Mouse (Mus musculus) midbrain, embryonic 10.5 days (tissue): ENCODE results near the gene Olfr1233. TPM values are rescaled to one million over a fixed set of nuclear protein-coding genes. Genes with fewer than 3 reads are reported as not detected.

Experiments
- DNase-seq: peaks from one replicate; pipeline ENCODE4 v3.0.0-alpha.2; 2017; ENCODE audit warnings: low spot score
- H3K27ac ChIP-seq: fragments of 300-500 bp; sonication (generic); replicated peaks from 2 replicates; pipeline ENCODE4 v1.5.1; 2016; ENCODE audit warnings: mild to moderate bottlenecking
- H3K27me3 ChIP-seq: fragments of 300-500 bp; sonication (generic); 2 replicates; pipeline ENCODE4 v1.6.1; 2016; ENCODE audit warnings: low read depth, mild to moderate bottlenecking; ENCODE audit not compliant: poor library complexity, severe bottlenecking
- H3K36me3 ChIP-seq: fragments of 300-500 bp; sonication (generic); 2 replicates; pipeline ENCODE4 v1.6.1; 2016; ENCODE audit warnings: mild to moderate bottlenecking, moderate library complexity
- H3K4me1 ChIP-seq: fragments of 300-500 bp; sonication (generic); 2 replicates; pipeline ENCODE4 v1.6.1; 2016
- H3K4me3 ChIP-seq: fragments of 300-500 bp; sonication (generic); 2 replicates; pipeline ENCODE4 v1.5.1; 2016; ENCODE audit warnings: mild to moderate bottlenecking, moderate library complexity
- H3K9me3 ChIP-seq: fragments of 300-500 bp; sonication (generic); replicated peaks from 2 replicates; pipeline ENCODE4 v1.6.1; 2016; ENCODE audit warnings: mild to moderate bottlenecking
- WGBS: fragments of 180-500 bp; shearing (Covaris S2); methylation state at CpG from one replicate; pipeline ENCODE4 v1.1.7; 2016; 5-methylcytosine and 5-hydroxymethylcytosine counted together
- polyA plus RNA-seq: library from polyadenylated mRNA; unstranded; fragments of >200 nt; fragmentation: Nextera tagmentation; extraction: Ambion mirVana; gene quantifications from 2 replicates; pipeline ENCODE4 v1.2.1, GENCODE M21; 2016

The Olfr1233 gene
- polyA plus RNA-seq: not detected in 2 replicates

- Histone ChIP-seq H3K27me3 (no peaks in the 10 kb centered on the region), H3K9me3 (no peaks in the 10 kb centered on the region), H3K36me3 (no peaks in the 10 kb centered on the region), H3K27ac (no peak within 1 kb of the TSS), H3K4me1 (no peaks in the 10 kb centered on the region), H3K4me3 (no peak within 1 kb of the TSS)
- DNase-seq: no peak
Observed at GRCm38 (mm10) chr2:89342298-89342697, at the start of gene Olfr1233. Olfr1233 (minus strand) TSS chr2:89342398.

- H3K4me1 ChIP-seq: no peaks in the 10 kb centered on the region
- no peak within 1 kb of the TSS for H3K27ac ChIP-seq
- H3K4me3 ChIP-seq: no peak within 1 kb of the TSS
- no peaks in the 10 kb centered on the region for H3K9me3 ChIP-seq
- no peaks in the 10 kb centered on the region for H3K36me3 ChIP-seq
- H3K27me3 ChIP-seq: no peaks in the 10 kb centered on the region
- 92% methylated on average over 4 of the region's 4 CpGs for WGBS
- no peak for DNase-seq
Observed at GRCm38 (mm10) chr2:89364765-89365164, 22.6 kb upstream of the Olfr1233 start, which contains the start of gene Olfr1234. Olfr1234 (minus strand) TSS chr2:89364865.

GRCm38 (mm10) chr2:89329575-89329974, 12.6 kb downstream of the Olfr1233 start, which contains the start of gene Olfr1232:
Olfr1232 (minus strand) TSS chr2:89329675.
- no peak for DNase-seq
- Histone ChIP-seq H3K27ac (no peak within 1 kb of the TSS), H3K36me3 (no peaks in the 10 kb centered on the region), H3K9me3 (no peaks in the 10 kb centered on the region), H3K27me3 (no peaks in the 10 kb centered on the region), H3K4me3 (no peak within 1 kb of the TSS), H3K4me1 (no peaks in the 10 kb centered on the region)

- no peaks in the 10 kb centered on the region for H3K9me3 ChIP-seq
- no peaks in the 10 kb centered on the region for H3K4me1 ChIP-seq
- no peaks in the 10 kb centered on the region for H3K27me3 ChIP-seq
- no peak within 1 kb of the TSS for H3K4me3 ChIP-seq
- DNase-seq: no peak
- WGBS: 74% methylated on average over 2 of the region's 2 CpGs
- H3K36me3 ChIP-seq: no peaks in the 10 kb centered on the region
- no peak within 1 kb of the TSS for H3K27ac ChIP-seq
Observed at GRCm38 (mm10) chr2:89306974-89307373, 35.2 kb downstream of the Olfr1233 start, which contains the start of gene Olfr1231. Olfr1231 (minus strand) TSS chr2:89307074.

GRCm38 (mm10) chr2:89297168-89297567, 45.0 kb downstream of the Olfr1233 start, which contains the start of gene Olfr1230:
Olfr1230 (minus strand) TSS chr2:89297268.
- Histone ChIP-seq H3K4me3 (no peak within 1 kb of the TSS), H3K4me1 (no peaks in the 10 kb centered on the region), H3K27me3 (no peaks in the 10 kb centered on the region), H3K9me3 (no peaks in the 10 kb centered on the region), H3K36me3 (no peaks in the 10 kb centered on the region), H3K27ac (no peak within 1 kb of the TSS)
- 93% methylated on average over 1 of the region's 1 CpGs for WGBS
- DNase-seq: no peak

- WGBS: 85% methylated on average over 2 of the region's 2 CpGs
- H3K4me3 ChIP-seq: no peak within 1 kb of the TSS
- no peaks in the 10 kb centered on the region for H3K4me1 ChIP-seq
- no peaks in the 10 kb centered on the region for H3K9me3 ChIP-seq
- no peaks in the 10 kb centered on the region for H3K27me3 ChIP-seq
- no peak for DNase-seq
- no peaks in the 10 kb centered on the region for H3K36me3 ChIP-seq
- H3K27ac ChIP-seq: no peak within 1 kb of the TSS
Observed at GRCm38 (mm10) chr2:89287914-89288313, 54.3 kb downstream of the Olfr1233 start, which contains the start of gene Olfr1229. Olfr1229 (minus strand) TSS chr2:89288014.

Other genes with a start within 250 kb of the Olfr1233 start
- gene Olfr1220, start 235.6 kb downstream of the Olfr1233 start, polyA plus RNA-seq: not detected in 2 replicates
- gene Olfr1221, start 225.1 kb downstream of the Olfr1233 start, polyA plus RNA-seq: not detected in 2 replicates
- gene Olfr1222, start 209.3 kb downstream of the Olfr1233 start, polyA plus RNA-seq: not detected in 2 replicates
- gene Olfr1223, start 190.8 kb downstream of the Olfr1233 start, polyA plus RNA-seq: not detected in 2 replicates
- gene Olfr1224-ps1, start 178.3 kb downstream of the Olfr1233 start, polyA plus RNA-seq: not detected in 2 replicates
- gene Olfr1225, start 167.7 kb downstream of the Olfr1233 start, polyA plus RNA-seq: not detected in 2 replicates
- gene Olfr1226, start 142.3 kb downstream of the Olfr1233 start, polyA plus RNA-seq: not detected in 2 replicates
- not detected in 2 replicates for gene Olfr1228, start 88.3 kb downstream of the Olfr1233 start, polyA plus RNA-seq
- gene Olfr1229, start 54.4 kb downstream of the Olfr1233 start, polyA plus RNA-seq: not detected in 2 replicates
- gene Olfr1230, start 45.1 kb downstream of the Olfr1233 start, polyA plus RNA-seq: not detected in 2 replicates
- not detected in 2 replicates for gene Olfr1231, start 35.3 kb downstream of the Olfr1233 start, polyA plus RNA-seq
- not detected in 2 replicates for gene Olfr1232, start 12.7 kb downstream of the Olfr1233 start, polyA plus RNA-seq
- not detected in 2 replicates for gene Olfr1234, start 22.5 kb upstream of the Olfr1233 start, polyA plus RNA-seq
- gene Olfr1238, start 67.3 kb upstream of the Olfr1233 start, polyA plus RNA-seq: not detected in 2 replicates
- not detected in 2 replicates for gene Olfr1239, start 78.0 kb upstream of the Olfr1233 start, polyA plus RNA-seq
- not detected in 2 replicates for gene Olfr1240, start 100.6 kb upstream of the Olfr1233 start, polyA plus RNA-seq
- gene Olfr1241, start 144.7 kb upstream of the Olfr1233 start, polyA plus RNA-seq: not detected in 2 replicates
- gene Olfr1242, start 155.9 kb upstream of the Olfr1233 start, polyA plus RNA-seq: not detected in 2 replicates
- gene Olfr1243, start 189.1 kb upstream of the Olfr1233 start, polyA plus RNA-seq: not detected in 2 replicates
- not detected in 2 replicates for gene Olfr1245, start 236.0 kb upstream of the Olfr1233 start, polyA plus RNA-seq